Mouse (Mus musculus): ENCODE measurements around the gene Trmt61a. TPM values are rescaled to one million over a fixed set of nuclear protein-coding genes. Genes with fewer than 3 reads are reported as not detected.

Gene Trmt61a
- polyA plus RNA-seq, 1 experiment from 2014 or later: 12.7 TPM

GRCm38 (mm10) chr12:111692899-111693298, 15.0 kb downstream of the Trmt61a start:
- no peaks in the 10 kb centered on the region for H3K27me3 ChIP-seq (replicated peaks; ENCODE audit: control insufficient read depth, insufficient read depth, low read length)
- no peak for ATAC-seq
- no peak overlapping the region for H3K4me2 ChIP-seq (ENCODE audit: low read depth, low read length)
- no peak overlapping the region for H3K4me3 ChIP-seq (ENCODE audit: low read length)
- H3K36me3 ChIP-seq (ENCODE audit: control insufficient read depth, insufficient read depth, low read length): no peaks in the 10 kb centered on the region
- peak overlapping the region; percentile 59; the same call in 1 of the 2 replicates for H3K9ac ChIP-seq (ENCODE audit: low read depth, low read length)
- H3K27ac ChIP-seq (ENCODE audit: low read length): peak overlapping the region; percentile 79
- 79% methylated on average over 5 of the region's 5 CpGs for WGBS
- no peaks in the 10 kb centered on the region for H3K9me3 ChIP-seq (ENCODE audit: control insufficient read depth, low read length)
- H3K4me1 ChIP-seq (ENCODE audit: control insufficient read depth, insufficient read depth, low read length): peaks cover 66% of the 10 kb centered on the region

DNA sequence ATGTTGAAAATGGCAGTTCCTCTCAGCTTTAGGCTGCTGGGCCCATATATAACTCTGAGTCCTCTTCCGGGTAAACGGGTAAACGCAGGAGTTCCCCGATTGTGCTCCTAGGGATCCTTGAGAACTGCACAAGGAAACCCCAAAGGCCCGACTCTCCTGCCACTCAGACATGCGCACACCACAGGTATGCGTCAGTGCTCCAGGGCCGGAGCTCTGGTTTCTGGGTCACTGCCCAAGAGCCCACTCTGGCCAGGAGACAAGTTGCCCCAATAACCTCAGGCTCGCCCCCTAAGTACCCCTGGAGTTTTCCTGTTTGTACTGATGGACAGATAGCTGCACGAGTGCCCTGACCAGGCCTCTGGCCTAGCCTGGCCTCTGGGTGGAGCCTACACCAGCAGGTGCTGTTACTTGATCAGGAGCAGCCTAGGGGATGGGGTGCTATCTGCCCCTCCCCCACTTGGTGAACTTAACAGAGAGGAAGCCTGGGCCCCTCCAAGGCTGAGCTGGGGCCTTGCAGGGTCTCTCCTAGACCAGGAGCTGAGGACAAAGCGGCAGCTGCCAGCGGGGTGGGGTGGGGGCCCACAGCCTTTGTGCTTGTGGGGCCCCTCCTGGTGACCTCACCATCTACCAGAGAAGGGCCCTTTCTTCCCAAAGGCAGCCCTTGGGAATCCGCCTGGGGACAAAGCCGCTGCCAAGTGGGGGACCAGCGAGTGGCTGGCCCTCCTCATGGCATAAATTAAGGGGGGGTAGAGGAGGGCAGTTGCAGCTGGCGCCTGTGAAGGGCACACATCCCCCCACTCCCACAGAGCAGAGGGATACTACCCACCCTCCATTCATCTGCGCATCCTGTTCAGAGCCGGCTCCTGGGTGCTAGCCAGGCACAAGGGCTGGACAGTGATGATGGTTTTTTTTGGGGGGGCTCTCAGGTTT, 15.7 kb downstream of the Trmt61a start:
- WGBS: 47% methylated on average over 18 of the region's 18 CpGs
- H3K4me3 ChIP-seq (ENCODE audit: low read length): no peak overlapping the region
- no peaks in the 10 kb centered on the region for H3K27me3 ChIP-seq (replicated peaks; ENCODE audit: control insufficient read depth, insufficient read depth, low read length)
- peak overlapping the region; percentile 59 for H3K9ac ChIP-seq (ENCODE audit: low read depth, low read length)
- no peaks in the 10 kb centered on the region for H3K9me3 ChIP-seq (ENCODE audit: control insufficient read depth, low read length)
- peaks cover 62% of the 10 kb centered on the region for H3K4me1 ChIP-seq (ENCODE audit: control insufficient read depth, insufficient read depth, low read length)
- peak overlapping the region; percentile 79 for H3K27ac ChIP-seq (ENCODE audit: low read length)
- H3K36me3 ChIP-seq (ENCODE audit: control insufficient read depth, insufficient read depth, low read length): no peaks in the 10 kb centered on the region
- ATAC-seq: peak; percentile 22
- peak overlapping the region; percentile 13; the same call in 1 of the 2 replicates for H3K4me2 ChIP-seq (ENCODE audit: low read depth, low read length)

DNA sequence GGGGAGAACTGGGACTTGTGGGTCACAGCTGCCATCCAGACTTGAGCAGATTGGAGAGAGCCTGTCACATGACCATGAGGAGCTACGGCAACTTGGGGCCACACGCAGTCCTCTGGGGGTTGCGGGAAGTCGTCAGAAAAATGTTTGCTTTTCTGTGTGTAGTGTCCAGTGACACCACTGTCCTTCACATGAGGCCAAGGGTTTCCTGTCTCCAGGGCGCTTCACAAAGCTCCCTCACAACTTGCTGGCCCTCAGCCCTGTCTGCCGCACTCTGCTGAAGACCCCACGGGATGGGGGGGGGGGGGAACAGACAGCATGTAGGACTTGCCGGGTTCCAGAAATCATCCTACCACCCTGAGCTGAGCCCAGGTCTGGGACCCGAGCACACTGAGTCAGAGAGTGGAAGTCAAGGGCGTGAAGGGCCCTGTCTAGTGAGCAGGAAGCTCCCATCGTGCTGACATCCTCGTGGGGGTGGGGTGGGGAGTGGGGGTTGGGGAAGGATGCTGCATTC, 16.4 kb downstream of the Trmt61a start:
- Histone ChIP-seq H3K9me3 (ENCODE audit: control insufficient read depth, low read length) (no peaks in the 10 kb centered on the region), H3K27ac (ENCODE audit: low read length) (peak overlapping the region; percentile 79), H3K4me1 (ENCODE audit: control insufficient read depth, insufficient read depth, low read length) (peaks cover 57% of the 10 kb centered on the region), H3K9ac (ENCODE audit: low read depth, low read length) (peak overlapping the region; percentile 59; the same call in 1 of the 2 replicates), H3K4me3 (ENCODE audit: low read length) (no peak overlapping the region), H3K27me3 (replicated peaks; ENCODE audit: control insufficient read depth, insufficient read depth, low read length) (no peaks in the 10 kb centered on the region), H3K36me3 (ENCODE audit: control insufficient read depth, insufficient read depth, low read length) (no peaks in the 10 kb centered on the region), H3K4me2 (ENCODE audit: low read depth, low read length) (peak overlapping the region; percentile 13; the same call in 1 of the 2 replicates)
- 0 out of 2 replicates have a peak, but pooled peaks have one; percentile 0 for ATAC-seq
- WGBS: 15% methylated on average over 12 of the region's 12 CpGs

- no peak overlapping the region for H3K4me3 ChIP-seq (ENCODE audit: low read length)
- no peaks in the 10 kb centered on the region for H3K36me3 ChIP-seq (ENCODE audit: control insufficient read depth, insufficient read depth, low read length)
- H3K4me1 ChIP-seq (ENCODE audit: control insufficient read depth, insufficient read depth, low read length): peaks cover 49% of the 10 kb centered on the region
- peak overlapping the region; percentile 53 for H3K9ac ChIP-seq (ENCODE audit: low read depth, low read length)
- 60% methylated on average over 13 of the region's 13 CpGs for WGBS
- peak overlapping the region; percentile 54 for H3K27ac ChIP-seq (ENCODE audit: low read length)
- no peaks in the 10 kb centered on the region for H3K27me3 ChIP-seq (replicated peaks; ENCODE audit: control insufficient read depth, insufficient read depth, low read length)
- H3K9me3 ChIP-seq (ENCODE audit: control insufficient read depth, low read length): no peaks in the 10 kb centered on the region
- no peak for ATAC-seq
- no peak overlapping the region for H3K4me2 ChIP-seq (ENCODE audit: low read depth, low read length)
These were observed 17.2 kb downstream of the Trmt61a start for GRCm38 (mm10) chr12:111694880-111695804.

DNA sequence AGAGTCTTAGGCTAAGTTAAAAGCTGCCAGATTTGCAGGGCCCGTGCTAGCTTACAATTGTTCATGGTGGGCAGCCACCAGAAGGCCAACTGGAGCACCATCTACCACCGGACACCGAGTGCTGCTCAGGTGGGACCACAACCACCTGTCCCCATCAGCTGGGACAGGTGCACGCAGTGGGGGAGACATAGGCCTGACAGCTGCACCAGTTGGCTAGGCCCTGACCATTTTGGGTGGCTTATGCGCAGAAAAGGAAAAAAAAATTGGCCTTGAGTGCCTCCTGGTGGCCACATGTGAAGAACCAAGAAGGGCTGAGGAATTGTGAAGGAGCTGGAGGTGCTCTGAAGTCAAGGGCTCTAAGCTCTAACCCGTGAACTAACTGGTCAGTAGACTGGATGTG, 18.3 kb downstream of the Trmt61a start:
- no peak overlapping the region for H3K4me2 ChIP-seq (ENCODE audit: low read depth, low read length)

DNA sequence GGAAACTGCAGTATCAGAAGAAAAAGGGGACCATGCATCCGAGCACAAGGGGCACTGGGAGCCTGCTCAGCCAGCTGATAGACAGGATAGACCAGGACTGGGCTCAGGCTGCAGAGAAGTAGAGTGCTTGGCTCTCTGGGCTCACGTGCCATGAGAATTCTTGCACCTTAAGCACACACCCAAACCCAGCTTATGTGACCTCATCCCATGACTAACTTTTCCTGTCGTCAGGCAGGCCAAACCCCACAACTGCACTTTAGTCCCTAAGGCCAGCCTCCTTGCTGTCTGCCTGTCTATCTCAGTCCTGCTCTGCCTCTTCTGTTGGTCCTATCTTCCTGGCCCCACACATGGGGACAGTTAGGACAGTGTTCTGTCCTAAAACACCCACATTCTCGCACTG, 19.8 kb downstream of the Trmt61a start:
- Histone ChIP-seq H3K4me1 (ENCODE audit: control insufficient read depth, insufficient read depth, low read length) (peaks cover 33% of the 10 kb centered on the region), H3K36me3 (ENCODE audit: control insufficient read depth, insufficient read depth, low read length) (no peaks in the 10 kb centered on the region), H3K4me3 (ENCODE audit: low read length) (no peak overlapping the region), H3K4me2 (ENCODE audit: low read depth, low read length) (no peak overlapping the region), H3K9ac (ENCODE audit: low read depth, low read length) (no peak overlapping the region), H3K9me3 (ENCODE audit: control insufficient read depth, low read length) (no peaks in the 10 kb centered on the region), H3K27ac (ENCODE audit: low read length) (peak overlapping the region; percentile 35), H3K27me3 (replicated peaks; ENCODE audit: control insufficient read depth, insufficient read depth, low read length) (no peaks in the 10 kb centered on the region)
- ATAC-seq: peak; percentile 46
- 56% methylated on average over 4 of the region's 4 CpGs for WGBS

More for the DNA sequence above, 18.3 kb downstream of the Trmt61a start:
- no peaks in the 10 kb centered on the region for H3K36me3 ChIP-seq (ENCODE audit: control insufficient read depth, insufficient read depth, low read length)
- no peaks in the 10 kb centered on the region for H3K9me3 ChIP-seq (ENCODE audit: control insufficient read depth, low read length)
- 35% methylated on average over 6 of the region's 6 CpGs for WGBS
- no peaks in the 10 kb centered on the region for H3K27me3 ChIP-seq (replicated peaks; ENCODE audit: control insufficient read depth, insufficient read depth, low read length)
- H3K4me3 ChIP-seq (ENCODE audit: low read length): no peak overlapping the region
- ATAC-seq: peak; percentile 4
- H3K27ac ChIP-seq (ENCODE audit: low read length): peak overlapping the region; percentile 66; the same call in 1 of the 2 replicates
- no peak overlapping the region for H3K9ac ChIP-seq (ENCODE audit: low read depth, low read length)
- H3K4me1 ChIP-seq (ENCODE audit: control insufficient read depth, insufficient read depth, low read length): peaks cover 44% of the 10 kb centered on the region

- H3K9me3 ChIP-seq (ENCODE audit: control insufficient read depth, low read length): no peaks in the 10 kb centered on the region
- no peak overlapping the region for H3K9ac ChIP-seq (ENCODE audit: low read depth, low read length)
- H3K27ac ChIP-seq (ENCODE audit: low read length): peak overlapping the region; percentile 35; the same call in 1 of the 2 replicates
- no peak for ATAC-seq
- no peaks in the 10 kb centered on the region for H3K36me3 ChIP-seq (ENCODE audit: control insufficient read depth, insufficient read depth, low read length)
- no peak overlapping the region for H3K4me3 ChIP-seq (ENCODE audit: low read length)
- peaks cover 26% of the 10 kb centered on the region for H3K4me1 ChIP-seq (ENCODE audit: control insufficient read depth, insufficient read depth, low read length)
- H3K27me3 ChIP-seq (replicated peaks; ENCODE audit: control insufficient read depth, insufficient read depth, low read length): no peaks in the 10 kb centered on the region
- no peak overlapping the region for H3K4me2 ChIP-seq (ENCODE audit: low read depth, low read length)
- 74% methylated on average over 6 of the region's 6 CpGs for WGBS
These were observed 20.5 kb downstream of the Trmt61a start for GRCm38 (mm10) chr12:111698346-111698913.

DNA sequence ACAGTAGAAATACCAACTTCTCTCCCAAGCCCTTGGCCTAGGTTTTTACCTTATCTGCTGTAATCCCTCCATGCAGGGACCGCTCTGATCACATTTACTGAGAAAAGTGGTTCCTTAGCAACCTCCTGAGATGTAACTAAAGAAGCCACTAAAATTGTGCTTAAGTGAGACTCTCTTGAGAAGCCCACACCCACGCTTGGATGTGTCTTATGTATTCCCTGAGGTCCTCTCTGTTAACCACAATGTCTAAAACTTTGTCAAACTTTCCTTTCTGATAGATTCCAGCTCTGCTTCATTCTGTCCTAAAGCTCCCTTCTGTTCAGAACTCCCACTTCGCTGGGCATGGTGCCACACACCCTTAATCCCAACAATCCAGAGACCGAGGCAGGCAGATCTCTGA, 21.6 kb downstream of the Trmt61a start:
- WGBS: 85% methylated on average over 4 of the region's 4 CpGs
- no peaks in the 10 kb centered on the region for H3K9me3 ChIP-seq (ENCODE audit: control insufficient read depth, low read length)
- H3K36me3 ChIP-seq (ENCODE audit: control insufficient read depth, insufficient read depth, low read length): no peaks in the 10 kb centered on the region
- peaks cover 14% of the 10 kb centered on the region for H3K4me1 ChIP-seq (ENCODE audit: control insufficient read depth, insufficient read depth, low read length)
- H3K4me3 ChIP-seq (ENCODE audit: low read length): no peak overlapping the region
- no peak overlapping the region for H3K27ac ChIP-seq (ENCODE audit: low read length)
- no peak overlapping the region for H3K4me2 ChIP-seq (ENCODE audit: low read depth, low read length)
- H3K9ac ChIP-seq (ENCODE audit: low read depth, low read length): no peak overlapping the region
- no peaks in the 10 kb centered on the region for H3K27me3 ChIP-seq (replicated peaks; ENCODE audit: control insufficient read depth, insufficient read depth, low read length)
- no peak for ATAC-seq

Data from intestine, embryonic 16.5 days (tissue).